Mouse (Mus musculus): ENCODE measurements around the gene Card6. TPM values are rescaled to one million over a fixed set of nuclear protein-coding genes. Genes with fewer than 3 reads are reported as not detected.
A peak's percentile ranks its signal among the peaks of the same experiment; 100 is the strongest.

Card6 gene
- polyA plus RNA-seq, 1 experiment from 2014 or later, result 1.5 TPM

GRCm38 (mm10) chr15:5119192-5119591 lies 10.9 kb upstream of the Card6 start:
- Histone ChIP-seq H3K9ac (ENCODE audit: low read depth, low read length) (no peak overlapping the region), H3K4me2 (ENCODE audit: low read depth, low read length) (no peak overlapping the region), H3K4me1 (ENCODE audit: control insufficient read depth, insufficient read depth, low read length) (peaks cover 7% of the 10 kb centered on the region), H3K27ac (ENCODE audit: low read length) (no peak overlapping the region), H3K36me3 (ENCODE audit: control insufficient read depth, insufficient read depth, low read length) (peaks cover 22% of the 10 kb centered on the region), H3K4me3 (ENCODE audit: low read length) (no peak overlapping the region), H3K27me3 (replicated peaks; ENCODE audit: control insufficient read depth, insufficient read depth, low read length) (no peaks in the 10 kb centered on the region), H3K9me3 (ENCODE audit: control insufficient read depth, low read length) (no peaks in the 10 kb centered on the region)
- 85% methylated on average over 2 of the region's 2 CpGs for WGBS
- ATAC-seq, result no peak

GRCm38 (mm10) chr15:5118626-5119025 lies 10.3 kb upstream of the Card6 start:
- peaks cover 20% of the 10 kb centered on the region for H3K36me3 ChIP-seq (ENCODE audit: control insufficient read depth, insufficient read depth, low read length)
- no peak overlapping the region for H3K27ac ChIP-seq (ENCODE audit: low read length)
- H3K4me2 ChIP-seq (ENCODE audit: low read depth, low read length), result peak overlapping the region; percentile 22; the same call in 1 of the 2 replicates
- no peaks in the 10 kb centered on the region for H3K9me3 ChIP-seq (ENCODE audit: control insufficient read depth, low read length)
- ATAC-seq, result no peak
- peaks cover 7% of the 10 kb centered on the region for H3K4me1 ChIP-seq (ENCODE audit: control insufficient read depth, insufficient read depth, low read length)
- H3K4me3 ChIP-seq (ENCODE audit: low read length), result no peak overlapping the region; the same call in 1 of the 2 replicates
- H3K9ac ChIP-seq (ENCODE audit: low read depth, low read length), result no peak overlapping the region
- no peaks in the 10 kb centered on the region for H3K27me3 ChIP-seq (replicated peaks; ENCODE audit: control insufficient read depth, insufficient read depth, low read length)
- WGBS, result 81% methylated on average over 9 of the region's 9 CpGs

GRCm38 (mm10) chr15:5117031-5117601 lies 8.8 kb upstream of the Card6 start:
- H3K9me3 ChIP-seq (ENCODE audit: control insufficient read depth, low read length), result no peaks in the 10 kb centered on the region
- peak overlapping the region; percentile 75 for H3K4me3 ChIP-seq (ENCODE audit: low read length)
- peaks cover 7% of the 10 kb centered on the region for H3K4me1 ChIP-seq (ENCODE audit: control insufficient read depth, insufficient read depth, low read length)
- H3K27ac ChIP-seq (ENCODE audit: low read length), result peak overlapping the region; percentile 69
- H3K4me2 ChIP-seq (ENCODE audit: low read depth, low read length), result peak overlapping the region; percentile 60
- under 1% methylated on average over 22 of the region's 22 CpGs for WGBS
- H3K27me3 ChIP-seq (replicated peaks; ENCODE audit: control insufficient read depth, insufficient read depth, low read length), result no peaks in the 10 kb centered on the region
- peaks cover 17% of the 10 kb centered on the region for H3K36me3 ChIP-seq (ENCODE audit: control insufficient read depth, insufficient read depth, low read length)
- ATAC-seq, result no peak
- H3K9ac ChIP-seq (ENCODE audit: low read depth, low read length), result peak overlapping the region; percentile 87

- peaks cover 17% of the 10 kb centered on the region for H3K36me3 ChIP-seq (ENCODE audit: control insufficient read depth, insufficient read depth, low read length)
- H3K4me2 ChIP-seq (ENCODE audit: low read depth, low read length), result peak within 1 kb of the TSS; percentile 60
- peak within 1 kb of the TSS; percentile 97 for H3K27ac ChIP-seq (ENCODE audit: low read length)
- no peaks in the 10 kb centered on the region for H3K9me3 ChIP-seq (ENCODE audit: control insufficient read depth, low read length)
- under 1% methylated on average over 55 of the region's 55 CpGs for WGBS
- ATAC-seq, result peak; percentile 98
- H3K27me3 ChIP-seq (replicated peaks; ENCODE audit: control insufficient read depth, insufficient read depth, low read length), result no peaks in the 10 kb centered on the region
- H3K4me1 ChIP-seq (ENCODE audit: control insufficient read depth, insufficient read depth, low read length), result peaks cover 7% of the 10 kb centered on the region
- peak within 1 kb of the TSS; percentile 75 for H3K4me3 ChIP-seq (ENCODE audit: low read length)
- peak within 1 kb of the TSS; percentile 87 for H3K9ac ChIP-seq (ENCODE audit: low read depth, low read length)
Observed at GRCm38 (mm10) chr15:5116270-5117030, 8.1 kb upstream of the Card6 start, which contains the start of gene Rpl37. TSS of gene Rpl37 (plus strand) at chr15:5116645.

- peaks cover 16% of the 10 kb centered on the region for H3K36me3 ChIP-seq (ENCODE audit: control insufficient read depth, insufficient read depth, low read length)
- 46% methylated on average over 8 of the region's 8 CpGs for WGBS
- no peaks in the 10 kb centered on the region for H3K9me3 ChIP-seq (ENCODE audit: control insufficient read depth, low read length)
Observed at GRCm38 (mm10) chr15:5115173-5115572, 6.8 kb upstream of the Card6 start.

GRCm38 (mm10) chr15:5112651-5113050 lies 4.3 kb upstream of the Card6 start:
- no peak overlapping the region for H3K27ac ChIP-seq (ENCODE audit: low read length)
- 82% methylated on average over 3 of the region's 3 CpGs for WGBS
- no peaks in the 10 kb centered on the region for H3K36me3 ChIP-seq (ENCODE audit: control insufficient read depth, insufficient read depth, low read length)
- no peak overlapping the region for H3K4me3 ChIP-seq (ENCODE audit: low read length)
- H3K4me2 ChIP-seq (ENCODE audit: low read depth, low read length), result no peak overlapping the region
- peaks cover 3% of the 10 kb centered on the region for H3K4me1 ChIP-seq (ENCODE audit: control insufficient read depth, insufficient read depth, low read length)
- H3K9me3 ChIP-seq (ENCODE audit: control insufficient read depth, low read length), result no peaks in the 10 kb centered on the region
- no peaks in the 10 kb centered on the region for H3K27me3 ChIP-seq (replicated peaks; ENCODE audit: control insufficient read depth, insufficient read depth, low read length)
- H3K9ac ChIP-seq (ENCODE audit: low read depth, low read length), result no peak overlapping the region
- no peak for ATAC-seq

More at GRCm38 (mm10) chr15:5115173-5115572, 6.8 kb upstream of the Card6 start:
- ATAC-seq, result no peak
- H3K4me1 ChIP-seq (ENCODE audit: control insufficient read depth, insufficient read depth, low read length), result peaks cover 7% of the 10 kb centered on the region
- no peak overlapping the region for H3K27ac ChIP-seq (ENCODE audit: low read length)
- H3K9ac ChIP-seq (ENCODE audit: low read depth, low read length), result peak overlapping the region; percentile 77
- peak overlapping the region; percentile 50 for H3K4me2 ChIP-seq (ENCODE audit: low read depth, low read length)
- H3K27me3 ChIP-seq (replicated peaks; ENCODE audit: control insufficient read depth, insufficient read depth, low read length), result no peaks in the 10 kb centered on the region
- H3K4me3 ChIP-seq (ENCODE audit: low read length), result peak overlapping the region; percentile 75

- H3K9ac ChIP-seq (ENCODE audit: low read depth, low read length), result peak overlapping the region; percentile 26; the same call in 1 of the 2 replicates
- H3K9me3 ChIP-seq (ENCODE audit: control insufficient read depth, low read length), result no peaks in the 10 kb centered on the region
- WGBS, result 82% methylated on average over 3 of the region's 3 CpGs
- no peak overlapping the region for H3K4me3 ChIP-seq (ENCODE audit: low read length)
- no peaks in the 10 kb centered on the region for H3K4me1 ChIP-seq (ENCODE audit: control insufficient read depth, insufficient read depth, low read length)
- ATAC-seq, result 0 out of 2 replicates have a peak, but pooled peaks have one; percentile 32
- H3K4me2 ChIP-seq (ENCODE audit: low read depth, low read length), result 0 out of 2 replicates have a peak overlapping the region, but pooled peaks have one; percentile 42
- no peak overlapping the region for H3K27ac ChIP-seq (ENCODE audit: low read length)
- H3K36me3 ChIP-seq (ENCODE audit: control insufficient read depth, insufficient read depth, low read length), result no peaks in the 10 kb centered on the region
- no peaks in the 10 kb centered on the region for H3K27me3 ChIP-seq (replicated peaks; ENCODE audit: control insufficient read depth, insufficient read depth, low read length)
Observed at GRCm38 (mm10) chr15:5108655-5109040, 309 bp upstream of the Card6 start.

- no peak overlapping the region for H3K9ac ChIP-seq (ENCODE audit: low read depth, low read length)
- no peaks in the 10 kb centered on the region for H3K27me3 ChIP-seq (replicated peaks; ENCODE audit: control insufficient read depth, insufficient read depth, low read length)
- H3K36me3 ChIP-seq (ENCODE audit: control insufficient read depth, insufficient read depth, low read length), result no peaks in the 10 kb centered on the region
- no peak overlapping the region for H3K4me2 ChIP-seq (ENCODE audit: low read depth, low read length)
- H3K4me3 ChIP-seq (ENCODE audit: low read length), result no peak overlapping the region
- H3K27ac ChIP-seq (ENCODE audit: low read length), result no peak overlapping the region
- WGBS, result 52% methylated on average over 2 of the region's 2 CpGs
- no peaks in the 10 kb centered on the region for H3K9me3 ChIP-seq (ENCODE audit: control insufficient read depth, low read length)
- ATAC-seq, result peak; percentile 31; the same call in 1 of the 2 replicates
- no peaks in the 10 kb centered on the region for H3K4me1 ChIP-seq (ENCODE audit: control insufficient read depth, insufficient read depth, low read length)
Observed at GRCm38 (mm10) chr15:5106293-5106692, 2.0 kb downstream of the Card6 start.

GRCm38 (mm10) chr15:5105891-5106290 lies 2.4 kb downstream of the Card6 start:
- H3K9ac ChIP-seq (ENCODE audit: low read depth, low read length), result no peak overlapping the region

More at GRCm38 (mm10) chr15:5105891-5106290, 2.4 kb downstream of the Card6 start:
- Histone ChIP-seq H3K36me3 (ENCODE audit: control insufficient read depth, insufficient read depth, low read length) (no peaks in the 10 kb centered on the region), H3K27ac (ENCODE audit: low read length) (no peak overlapping the region), H3K9me3 (ENCODE audit: control insufficient read depth, low read length) (no peaks in the 10 kb centered on the region), H3K4me1 (ENCODE audit: control insufficient read depth, insufficient read depth, low read length) (no peaks in the 10 kb centered on the region), H3K4me2 (ENCODE audit: low read depth, low read length) (no peak overlapping the region), H3K4me3 (ENCODE audit: low read length) (no peak overlapping the region), H3K27me3 (replicated peaks; ENCODE audit: control insufficient read depth, insufficient read depth, low read length) (no peaks in the 10 kb centered on the region)
- WGBS, result 78% methylated on average over 6 of the region's 6 CpGs
- ATAC-seq, result no peak
